Mouse (Mus musculus) C2C12 (cell line): ENCODE measurements around the gene Inpp5a.

Experiments
- CEBPB ChIP-seq: IDR thresholded peaks from one replicate; pipeline ENCODE4 v1.6.1; 2011; ENCODE audit warnings: low read depth, mild to moderate bottlenecking, control low read depth, moderate library complexity
- CTCF ChIP-seq: IDR thresholded peaks from one replicate; pipeline ENCODE4 v1.5.1; 2011; ENCODE audit not compliant: control insufficient read depth, insufficient read depth, insufficient read length
- MAX ChIP-seq: IDR thresholded peaks from one replicate; pipeline ENCODE4 v1.6.1; 2011; ENCODE audit warnings: mild to moderate bottlenecking, control low read depth
- MYOD1 ChIP-seq: IDR thresholded peaks from one replicate; pipeline ENCODE4 v1.6.1; 2011; ENCODE audit warnings: low read depth; ENCODE audit not compliant: control insufficient read depth, insufficient read length
- MYOG ChIP-seq: IDR thresholded peaks from one replicate; pipeline ENCODE4 v1.6.1; 2011; ENCODE audit not compliant: control insufficient read depth, insufficient read length; ENCODE audit errors: extremely low read depth

GRCm38 (mm10) chr7:139347051-139347450, 41.9 kb upstream of the Inpp5a start:
- TF ChIP-seq MAX (no peak), CTCF (no peak), MYOD1 (no peak), MYOG (no peak), CEBPB (no peak)
